Mouse (Mus musculus): ENCODE measurements at regions not wholly inside any gene's neighbourhood (a gene's known extent, or its start where the extent isn't known, plus 50 kb on each side); places are given as distances from the start of the nearest gene placed in this dataset.

DNA sequence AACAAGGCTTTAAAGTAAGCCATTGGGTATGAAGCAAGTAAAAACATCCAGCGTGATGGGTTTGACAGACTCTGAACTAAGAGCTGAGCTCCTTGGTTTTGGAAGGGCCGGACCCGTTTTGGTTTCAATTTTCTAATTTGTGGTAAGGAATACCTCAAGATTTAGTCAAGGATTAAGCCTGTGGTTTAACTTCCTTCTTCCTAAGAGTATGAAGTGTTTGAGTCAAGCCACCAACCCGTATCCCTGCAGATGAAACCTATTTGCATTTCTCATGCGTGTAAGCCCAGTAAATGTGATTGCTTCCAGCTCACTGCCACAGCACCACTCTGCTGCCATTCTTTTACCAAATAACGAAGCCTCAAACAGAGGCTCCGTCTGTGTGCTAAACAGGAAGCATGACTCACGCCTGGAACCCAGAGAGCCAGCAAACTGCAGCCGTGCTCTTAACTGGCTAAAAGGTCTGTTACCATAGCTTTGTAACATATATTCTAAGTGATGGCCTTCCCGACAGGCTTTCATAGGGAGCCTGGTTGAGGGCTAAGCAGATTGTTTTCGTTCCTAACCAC lies 149.7 kb downstream of the Etv1 start:
- in situ Hi-C loops (cut with MboI, MseI): no loop called here

DNA sequence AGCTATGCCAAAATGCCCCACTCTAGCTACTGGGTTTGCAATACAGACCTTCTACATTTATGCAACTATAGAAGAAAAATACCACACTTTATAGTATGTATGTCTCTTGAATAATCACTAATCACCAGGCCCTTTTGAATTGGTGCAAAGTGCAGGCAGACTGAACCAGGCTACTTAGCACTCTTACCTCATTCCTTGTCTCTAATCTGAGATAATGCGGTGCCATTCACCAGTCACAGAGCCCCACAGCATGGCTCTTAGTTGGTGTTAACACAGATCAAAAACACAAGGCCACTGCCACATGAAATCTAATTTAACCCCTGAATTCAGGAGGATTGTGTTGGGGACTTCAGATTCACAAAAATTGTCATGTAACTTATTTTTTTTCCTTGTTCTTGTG lies 150.5 kb downstream of the Etv1 start:
- in situ Hi-C loops (cut with MboI, MseI): no loop called here

DNA sequence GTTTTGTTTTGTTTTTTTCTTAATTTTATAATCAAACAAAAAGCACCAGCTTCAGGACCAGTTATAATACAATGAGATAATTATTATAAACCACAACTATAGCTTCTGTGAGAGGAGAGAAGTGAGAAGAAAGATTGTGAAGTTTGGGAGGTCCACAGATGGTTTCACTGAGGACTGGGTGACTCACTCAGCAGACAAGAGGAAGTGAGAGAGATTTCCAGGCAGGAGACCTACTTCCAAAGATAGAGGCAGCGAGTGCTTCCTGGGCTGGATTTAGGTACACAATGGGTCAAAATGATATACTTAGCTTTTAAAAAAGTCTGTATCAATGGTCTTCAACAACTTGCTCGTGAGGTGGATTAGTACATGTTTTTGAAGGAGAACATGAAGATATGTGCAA lies 152.6 kb downstream of the Etv1 start:
- in situ Hi-C loops (cut with MboI, MseI): no loop called here

- in situ Hi-C loops (cut with MboI, MseI): no loop called here
These were observed 180.4 kb downstream of the Etv1 start for GRCm38 (mm10) chr12:38959605-38960004.

- in situ Hi-C loops (cut with MboI, MseI): no loop called here
These were observed 183.1 kb downstream of the Etv1 start for GRCm38 (mm10) chr12:38962302-38962701.

DNA sequence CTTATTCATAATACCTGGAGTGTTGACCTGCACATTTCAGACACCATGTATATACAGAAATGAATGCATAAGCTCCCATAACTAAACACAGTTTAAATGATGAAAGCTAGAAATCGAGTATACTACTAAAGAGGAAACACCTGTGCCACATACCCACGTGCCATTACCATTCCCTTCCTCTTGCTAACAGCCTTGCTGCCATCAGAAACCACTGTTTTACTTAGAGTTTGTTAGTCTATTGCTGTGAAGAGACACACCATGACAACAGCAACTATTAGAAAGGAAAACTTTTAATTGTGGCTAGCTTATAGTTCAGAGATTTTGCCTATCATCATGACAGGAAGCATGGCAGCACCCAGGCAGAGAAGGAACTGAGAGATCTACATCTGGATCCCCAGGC lies 191.2 kb downstream of the Etv1 start:
- in situ Hi-C loops (cut with MboI, MseI): no loop called here

GRCm38 (mm10) chr12:38972205-38972604 lies 193.0 kb downstream of the Etv1 start:
- in situ Hi-C loops (cut with MboI, MseI): no loop called here

DNA sequence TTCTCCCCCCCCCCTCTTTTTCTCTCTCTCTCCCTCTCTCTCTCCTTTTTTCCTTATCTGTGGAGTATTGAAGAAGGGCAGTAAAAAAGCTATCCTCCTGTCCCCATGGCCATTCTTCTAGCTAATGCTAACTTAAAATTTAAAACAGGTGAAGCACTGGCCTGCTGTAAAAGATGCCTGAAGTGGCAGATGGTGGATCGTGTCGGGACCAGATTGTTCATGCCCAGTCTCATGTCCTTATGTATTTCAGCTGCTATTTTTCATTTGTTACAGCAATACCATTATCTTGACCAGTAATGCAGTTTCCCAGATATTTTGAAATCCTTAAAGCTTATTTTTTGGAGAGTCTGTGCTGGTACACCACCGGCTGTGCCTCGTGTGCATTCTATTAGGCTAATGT lies 196.3 kb downstream of the Etv1 start:
- in situ Hi-C loops (cut with MboI, MseI): no loop called here

- in situ Hi-C loops (cut with MboI, MseI): no loop called here
These were observed 203.2 kb downstream of the Etv1 start for GRCm38 (mm10) chr12:38982423-38982822.

- in situ Hi-C loops (cut with MboI, MseI): no loop called here
These were observed 206.7 kb downstream of the Etv1 start for GRCm38 (mm10) chr12:38985909-38986308.

- in situ Hi-C loops (cut with MboI, MseI): no loop called here
These were observed 207.2 kb downstream of the Etv1 start for GRCm38 (mm10) chr12:38986346-38986745.

DNA sequence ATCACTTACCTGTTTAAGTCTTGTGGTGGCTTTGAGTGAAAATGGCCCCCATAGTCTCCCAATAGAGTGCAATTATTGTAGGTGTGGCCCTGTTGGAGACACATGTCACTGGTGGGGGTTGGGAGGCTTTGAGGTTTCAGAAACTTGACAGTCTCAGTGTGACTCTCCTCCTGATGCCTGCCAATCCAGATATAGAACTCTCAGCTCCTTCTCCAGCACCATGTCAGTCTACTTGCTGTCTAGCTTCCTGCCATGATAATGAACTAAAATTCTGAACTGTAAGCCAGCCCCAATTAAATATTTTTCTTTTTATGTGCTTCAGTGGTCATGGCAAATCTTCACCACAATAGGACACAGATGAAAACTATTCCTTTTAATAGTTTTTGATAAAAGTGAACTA lies 208.1 kb downstream of the Etv1 start:
- in situ Hi-C loops (cut with MboI, MseI): no loop called here

- in situ Hi-C loops (cut with MboI, MseI): no loop called here
These were observed 208.6 kb downstream of the Etv1 start for GRCm38 (mm10) chr12:38987819-38988218.

DNA sequence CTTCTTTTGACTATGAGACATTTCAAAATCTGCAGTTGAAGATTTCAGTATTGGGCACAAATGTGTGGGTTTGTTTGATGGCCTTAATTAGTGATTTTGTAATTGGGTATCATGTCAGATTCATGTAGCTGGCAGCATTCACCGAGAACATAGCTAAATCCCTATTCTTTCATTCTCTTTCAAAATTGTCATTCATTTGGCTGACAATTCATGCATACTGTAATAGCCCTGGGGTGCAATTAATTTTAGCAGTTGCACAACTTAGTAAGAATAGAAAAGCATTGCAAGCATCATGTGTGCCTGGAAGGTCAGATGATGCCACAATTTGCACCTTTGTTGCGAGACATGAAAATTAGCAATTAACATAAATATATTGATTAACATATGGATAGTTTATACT lies 248.0 kb downstream of the Etv1 start:
- in situ Hi-C loops (cut with MboI, MseI): no loop called here

- in situ Hi-C loops (cut with MboI, MseI): no loop called here
These were observed 248.8 kb downstream of the Etv1 start for GRCm38 (mm10) chr12:39027948-39028347.

DNA sequence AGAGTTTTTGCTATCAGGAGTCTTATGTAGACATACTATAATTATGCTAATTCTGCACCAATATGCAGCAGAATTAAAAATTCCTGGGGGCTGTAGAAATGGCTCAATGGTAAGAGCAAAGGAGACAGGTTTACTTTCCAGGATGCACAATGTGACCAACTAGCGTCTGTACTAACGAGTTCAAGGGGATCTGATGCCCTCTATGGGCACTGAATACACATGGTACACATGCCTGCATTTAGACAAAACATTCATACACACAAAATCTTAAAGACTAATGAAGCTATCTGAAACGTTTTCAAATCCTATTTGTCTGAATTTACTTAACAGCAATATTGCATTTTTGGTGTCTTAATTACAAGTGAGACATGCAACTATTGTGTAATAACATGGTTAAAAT lies 254.8 kb downstream of the Etv1 start:
- in situ Hi-C loops (cut with MboI, MseI): no loop called here

DNA sequence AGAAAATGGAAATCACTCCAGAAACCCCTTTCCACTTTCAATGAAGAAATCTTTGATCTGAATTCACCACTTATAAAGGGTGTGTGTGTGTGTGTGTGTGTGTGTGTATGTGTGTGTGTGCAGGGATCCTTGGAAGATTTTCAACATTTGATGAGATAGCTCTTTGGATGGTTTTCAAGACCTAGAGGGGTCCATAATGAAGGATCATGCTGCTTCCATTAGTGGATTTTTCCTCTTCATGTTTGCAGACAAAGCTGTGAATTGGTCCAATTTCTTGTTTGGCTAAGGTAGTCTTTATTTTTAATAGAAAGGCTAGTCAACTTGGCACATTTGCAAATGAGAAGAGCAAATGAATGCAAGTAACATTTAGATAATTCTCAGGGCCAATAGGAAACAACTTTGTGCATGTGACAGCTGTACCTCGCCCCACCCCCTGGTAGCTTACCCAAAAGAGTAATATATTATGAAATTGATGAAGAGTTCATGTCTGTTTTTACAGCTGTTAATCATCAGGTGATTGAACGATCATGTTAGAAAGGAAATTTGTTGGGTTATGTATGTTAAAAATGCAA lies 257.4 kb downstream of the Etv1 start:
- in situ Hi-C loops (cut with MboI, MseI): no loop called here

GRCm38 (mm10) chr12:39038077-39038476 lies 258.9 kb downstream of the Etv1 start:
- in situ Hi-C loops (cut with MboI, MseI): no loop called here

- in situ Hi-C loops (cut with MboI, MseI): no loop called here
These were observed 259.5 kb downstream of the Etv1 start for GRCm38 (mm10) chr12:39038656-39039055.

- in situ Hi-C loops (cut with MboI, MseI): no loop called here
These were observed 267.9 kb downstream of the Etv1 start for GRCm38 (mm10) chr12:39047126-39047525.

DNA sequence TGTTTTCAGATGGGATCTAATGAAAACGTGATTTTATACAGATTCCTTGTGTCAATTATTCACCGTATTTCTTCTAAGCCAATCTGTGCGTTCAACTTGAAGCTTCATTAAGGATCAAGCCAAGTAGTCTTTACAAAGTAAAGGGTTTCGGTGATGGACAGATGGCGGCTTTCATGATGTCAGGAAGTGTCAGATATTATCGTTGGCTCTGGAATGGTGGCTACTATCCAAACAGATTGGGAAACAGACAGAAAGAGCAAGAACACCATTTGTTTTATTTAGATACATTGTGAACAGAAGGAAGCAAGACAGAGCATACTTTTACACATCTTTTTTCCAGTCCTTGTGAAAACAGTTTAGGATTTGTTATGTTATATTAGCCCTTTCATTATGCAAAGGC lies 269.3 kb downstream of the Etv1 start:
- in situ Hi-C loops (cut with MboI, MseI): no loop called here

DNA sequence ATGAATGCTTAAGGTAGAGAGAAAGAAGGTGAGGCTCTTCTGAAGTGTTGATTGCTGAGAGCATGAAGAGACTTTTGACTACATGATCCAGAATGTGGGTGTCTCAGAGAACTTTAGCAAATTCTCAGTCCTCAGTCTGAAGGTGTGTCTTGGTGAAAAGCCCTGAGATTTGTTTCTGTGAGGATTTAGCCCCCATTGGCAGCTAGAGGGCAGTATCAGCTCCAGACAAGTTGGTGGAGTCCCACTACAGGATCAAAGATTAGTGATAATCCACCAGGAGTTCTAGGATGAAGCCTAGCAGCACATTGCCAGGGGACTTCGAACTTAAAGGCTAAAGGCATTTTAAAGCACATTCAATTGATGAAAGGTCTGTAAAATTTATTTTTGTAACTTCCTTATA lies 269.8 kb downstream of the Etv1 start:
- in situ Hi-C loops (cut with MboI, MseI): no loop called here

- in situ Hi-C loops (cut with MboI, MseI): no loop called here
These were observed 291.3 kb downstream of the Etv1 start for GRCm38 (mm10) chr12:39070331-39071045.

Measured in T-helper 1 cell (primary cell).